Comparison of ENCODE assay signal across 16 mouse cellular contexts in the genomic region with DNA sequence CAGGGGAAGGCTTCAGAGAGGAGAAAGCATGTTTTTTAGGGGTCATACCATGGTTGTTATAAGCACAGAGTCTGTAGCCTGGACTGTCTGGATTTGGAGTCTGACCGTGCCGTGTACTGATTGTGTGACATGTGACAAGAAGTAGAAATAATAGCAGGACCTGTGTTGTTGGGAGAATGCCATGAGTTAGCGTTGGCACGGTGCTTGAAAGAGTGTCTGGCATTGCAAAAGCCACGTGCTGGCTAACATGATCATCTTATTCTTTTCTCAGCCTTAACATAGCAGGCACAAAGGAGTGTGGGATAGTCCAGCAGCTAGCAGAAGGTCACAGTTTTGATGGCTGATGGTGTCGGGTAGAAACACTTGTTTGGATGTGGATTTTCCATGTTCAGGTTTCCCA. TPM values are rescaled to one million over a fixed set of nuclear protein-coding genes. Genes with fewer than 3 reads are reported as not detected.
DNase-seq lines count a peak whose midpoint lies in the region; ATAC-seq and TF ChIP-seq lines count a peak whose summit lies in the region.
"Had no signal": no experiment of that assay in that cellular context is flagged by ENCODE, and none has a peak within 500 bp of the region (broad histone marks: within the 10 kb centered on the region; RNA-seq: fewer than 3 reads in every experiment).

No protein-coding gene starts in this region.

- no peak for TF ChIP-seq CTCF in lung, adult 2 months (IDR thresholded peaks at IDR 0.05; ENCODE audit: insufficient read depth, low read length)

- no peaks in the 10 kb centered on the region for H3K27me3 ChIP-seq in heart, embryonic 11.5 days (ENCODE audit: control insufficient read depth, insufficient read depth, low read length)
- H3K27me3 ChIP-seq: embryonic facial prominence, embryonic 13.5 days; midbrain, embryonic 12.5 days had no signal

- no peak overlapping the region for H3K9ac ChIP-seq in heart, embryonic 11.5 days (ENCODE audit: low read depth, low read length)
- H3K9ac ChIP-seq: embryonic facial prominence, embryonic 13.5 days; midbrain, embryonic 12.5 days had no signal

- no peak overlapping the region for H3K4me3 ChIP-seq in heart, embryonic 11.5 days (ENCODE audit: low read depth, low read length)
- H3K4me3 ChIP-seq in lung, adult 2 months (replicated peaks; ENCODE audit: extremely low read depth, low read depth, low read length): no peak overlapping the region
- H3K4me3 ChIP-seq: embryonic facial prominence, embryonic 13.5 days; hindbrain, embryonic 10.5 days; midbrain, embryonic 12.5 days had no signal

- TF ChIP-seq POLR2A in lung, adult 2 months (IDR thresholded peaks at IDR 0.05; ENCODE audit: borderline replicate concordance, extremely low read depth, low read depth, low read length): no peak

- no peak overlapping the region for H3K27ac ChIP-seq in heart, embryonic 11.5 days (ENCODE audit: low read depth, low read length)
- H3K27ac ChIP-seq: embryonic facial prominence, embryonic 13.5 days; midbrain, embryonic 12.5 days had no signal

- H3K9me3 ChIP-seq in heart, embryonic 11.5 days (replicated peaks; ENCODE audit: control insufficient read depth, low read length): no peaks in the 10 kb centered on the region
- H3K9me3 ChIP-seq: embryonic facial prominence, embryonic 13.5 days; G1E; hindbrain, embryonic 10.5 days; midbrain, embryonic 12.5 days had no signal

- DNase-seq in adrenal gland, adult 2 months: peak; percentile 7
- no peak for DNase-seq in adrenal gland, adult 18-20 months (ENCODE audit: low spot score in 2 of 2)
- peak; percentile 97 for DNase-seq in heart, adult 11 months
- peak; percentile 44 for DNase-seq in lung, postnatal 10 days
- no peak for DNase-seq in lung, adult 2 months
- DNase-seq in frontal cortex, adult 2 months (ENCODE audit: extremely low spot score in 1 of 2, low spot score in 1 of 2): no peak
- no peak for DNase-seq in testis, postnatal 10 days (ENCODE audit: low spot score)
- DNase-seq: cerebellum, adult 2 months; right cerebral cortex, postnatal 14 days; thymus, postnatal 25 days had no signal

- peaks cover 39% of the 10 kb centered on the region for H3K4me1 ChIP-seq in heart, embryonic 11.5 days (ENCODE audit: control insufficient read depth, insufficient read depth, low read length)
- H3K4me1 ChIP-seq in lung, adult 2 months (ENCODE audit: control insufficient read depth, insufficient read depth, low read length): peaks cover 23% of the 10 kb centered on the region
- H3K4me1 ChIP-seq: embryonic facial prominence, embryonic 13.5 days had no signal

- H3K36me3 ChIP-seq in heart, embryonic 11.5 days (ENCODE audit: control insufficient read depth, insufficient read depth, low read length): no peaks in the 10 kb centered on the region
- H3K36me3 ChIP-seq: embryonic facial prominence, embryonic 13.5 days; G1E; hindbrain, embryonic 10.5 days; midbrain, embryonic 12.5 days had no signal

- 85% methylated on average over 6 of the region's 6 CpGs for WGBS in heart, embryonic 11.5 days (ENCODE audit: insufficient replicate concordance)
- 52% methylated on average over 6 of the region's 6 CpGs for WGBS in lung, adult 2 months

- ATAC-seq in heart, embryonic 11.5 days (replicated peaks; ENCODE audit: insufficient number of reproducible peaks, low FRiP score, low TSS enrichment): no peak
- ATAC-seq: CD4-positive, CD25-positive, alpha-beta regulatory T cell, adult 4 months had no signal

- no peak overlapping the region for H3K4me2 ChIP-seq in heart, embryonic 11.5 days
- H3K4me2 ChIP-seq: embryonic facial prominence, embryonic 13.5 days; midbrain, embryonic 12.5 days had no signal

RNA-seq across cellular contexts. Expression of gene Lmo2, which starts 58.1 kb away (rescaled TPM):
- total RNA-seq in adrenal gland, adult 2 months (2021): 10 to 100 TPM; 19.1 to 31.8 TPM
- polyA plus RNA-seq in adrenal gland, adult 2 months (2012; rRNA removed): 24.0 and 26.7 TPM in 2 replicates
- total RNA-seq in adrenal gland, adult 18-20 months (2021): 10 to 100 TPM; 22.7 to 29.7 TPM
- 27.9 TPM in 2 replicates for polyA plus RNA-seq in heart, embryonic 11.5 days (2014; fragmentation: Nextera tagmentation; extraction: Ambion mirVana)
- 47.8 and 51.7 TPM in 2 replicates for polyA plus RNA-seq in lung, adult 2 months (2012; rRNA removed)
- 31.1 and 32.8 TPM in 2 replicates for polyA plus RNA-seq in frontal cortex, adult 2 months (2012; rRNA removed)

Comparison
In these comparisons a context has a peak if more than half of its experiments do, and no peak if none do; other contexts are left out.
1. DNase-seq: peak in adrenal gland, adult 2 months (single experiment), heart, adult 11 months (single experiment) and lung, postnatal 10 days (single experiment); none in adrenal gland, adult 18-20 months (0 of 2), lung, adult 2 months (single experiment), frontal cortex, adult 2 months (0 of 2) and testis, postnatal 10 days (single experiment).